Mouse (Mus musculus): ENCODE measurements around the gene Rufy1.

Rufy1 gene

DNA sequence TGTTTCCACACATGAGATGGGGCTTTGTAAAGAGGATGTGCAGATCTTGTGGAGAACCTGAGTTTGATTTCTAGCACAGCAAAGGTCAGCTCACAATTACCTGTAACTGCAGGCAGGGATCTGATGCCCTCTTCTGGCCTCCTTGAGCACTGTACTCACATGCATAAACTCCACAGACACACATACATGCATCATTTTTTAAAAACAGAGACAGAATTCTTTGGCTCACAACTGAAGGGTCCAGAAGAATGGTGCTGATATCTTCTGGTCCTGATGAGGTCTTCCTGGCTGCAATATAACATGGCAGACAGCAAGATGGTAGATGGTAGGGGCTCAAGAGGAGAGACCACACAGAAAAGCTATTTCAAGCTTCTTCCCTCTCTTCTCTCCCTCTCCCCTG lies 76.8 kb downstream of the Rufy1 start, which contains the start of gene Cby3:
Gene Cby3, plus strand, starts transcription at position 301 of the 400 bp plus-strand sequence.
- DNase-seq (ENCODE audit: low spot score), result no peak

DNA sequence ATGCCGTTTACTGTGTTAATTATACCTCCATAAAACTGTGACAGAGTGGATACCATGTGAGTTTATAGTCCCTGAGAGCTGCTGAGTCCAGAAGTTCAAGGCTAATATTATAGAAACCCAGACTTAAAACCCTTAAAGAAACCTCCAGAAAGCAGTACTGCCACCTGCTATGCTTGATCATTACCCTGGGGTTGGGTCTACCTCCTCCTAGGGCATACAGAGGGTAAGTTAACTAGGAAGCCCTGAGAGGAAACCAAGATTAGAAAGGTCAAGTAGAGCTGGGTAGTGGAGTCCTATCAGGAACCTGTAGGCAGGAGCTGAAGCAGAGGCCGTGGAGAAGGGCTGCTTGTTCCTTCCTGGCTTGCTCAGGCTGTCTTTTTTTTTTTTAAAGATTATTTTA lies 78.7 kb downstream of the Rufy1 start:
- no peak for DNase-seq (ENCODE audit: low spot score)

DNA sequence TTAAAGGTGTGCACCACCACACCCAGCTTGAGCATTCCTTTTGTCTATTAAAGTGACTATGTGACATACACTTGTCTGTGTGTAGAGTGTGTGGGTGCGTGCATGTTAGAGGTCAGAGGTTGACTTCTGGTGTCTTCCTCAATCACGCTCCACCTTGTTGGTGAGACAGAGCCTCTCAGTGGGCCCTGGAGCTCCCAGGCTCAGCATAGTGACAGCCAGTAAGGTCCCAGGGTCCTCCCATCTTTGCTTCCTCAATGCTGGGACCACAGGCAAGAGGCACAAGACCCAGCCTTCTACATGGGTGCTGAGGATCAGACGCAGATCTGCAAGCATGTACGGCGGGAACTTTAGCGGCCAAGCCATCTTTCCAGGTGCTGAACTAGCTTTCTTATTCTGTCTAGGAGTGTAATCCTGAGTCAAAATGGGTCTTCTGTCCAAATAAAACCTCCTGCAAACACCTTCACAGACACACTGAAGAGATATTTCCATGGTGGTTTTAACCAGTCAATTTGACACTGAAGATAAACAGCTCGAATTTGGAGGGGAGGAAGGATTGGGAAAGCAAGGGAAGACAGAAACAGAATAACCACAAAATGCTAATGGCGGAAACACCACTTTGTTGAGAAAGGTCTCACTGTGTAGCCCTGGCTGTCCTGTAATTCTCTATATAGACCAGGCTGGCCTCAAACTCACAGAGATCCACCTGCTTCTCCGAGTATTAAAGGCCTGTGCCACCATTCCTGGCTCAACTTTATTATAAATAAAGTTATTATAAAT lies 84.5 kb downstream of the Rufy1 start:
- no peak for DNase-seq (ENCODE audit: low spot score)

DNA sequence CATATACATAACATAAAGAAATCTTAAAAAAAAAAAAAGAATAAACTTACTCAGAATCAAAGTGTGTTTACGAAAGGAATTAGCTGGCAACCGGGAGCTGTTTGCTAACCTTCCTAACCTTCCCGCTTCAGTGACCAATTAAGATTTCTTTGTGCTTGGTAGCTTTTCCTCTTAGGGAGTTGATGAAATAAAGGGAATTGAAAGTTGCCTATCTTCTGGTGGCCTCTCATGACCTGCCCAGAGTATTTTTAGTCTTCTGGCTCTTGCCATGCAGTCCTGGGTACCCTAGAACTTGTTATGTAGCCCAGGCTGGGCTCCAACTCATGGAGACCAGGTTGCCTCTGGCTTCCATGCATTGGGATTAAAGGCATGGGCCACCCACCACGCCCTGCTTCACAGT lies 85.4 kb downstream of the Rufy1 start:
- DNase-seq (ENCODE audit: low spot score), result no peak
